Mouse (Mus musculus): ENCODE results near the gene Vmn1r155. TPM values are rescaled to one million over a fixed set of nuclear protein-coding genes. Genes with fewer than 3 reads are reported as not detected.

The Vmn1r155 gene
- total RNA-seq (2023; ENCODE audit: inconsistent age): not detected in 4 replicates

DNA sequence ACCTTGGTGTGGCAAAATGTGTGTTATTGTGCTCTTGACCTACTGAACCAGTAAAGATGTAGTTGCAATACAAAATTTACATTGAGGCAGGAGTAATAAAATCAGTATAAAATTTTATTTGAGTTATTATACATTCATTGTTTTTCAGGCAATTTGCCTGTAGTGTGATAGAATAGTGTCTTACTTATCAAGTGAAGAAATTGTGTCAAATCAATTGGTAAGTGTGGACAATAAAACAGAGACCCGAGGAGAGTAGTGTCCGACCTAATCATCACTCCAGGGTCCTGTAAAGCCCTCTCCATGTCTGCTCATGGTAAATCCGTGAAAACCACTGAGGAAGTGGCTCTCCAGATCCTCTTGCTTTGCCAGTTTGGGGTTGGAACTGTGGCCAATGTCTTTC, at the start of gene Vmn1r155:
TSS of gene Vmn1r155 (plus strand) at position 301 of the 400 bp plus-strand sequence.

DNA sequence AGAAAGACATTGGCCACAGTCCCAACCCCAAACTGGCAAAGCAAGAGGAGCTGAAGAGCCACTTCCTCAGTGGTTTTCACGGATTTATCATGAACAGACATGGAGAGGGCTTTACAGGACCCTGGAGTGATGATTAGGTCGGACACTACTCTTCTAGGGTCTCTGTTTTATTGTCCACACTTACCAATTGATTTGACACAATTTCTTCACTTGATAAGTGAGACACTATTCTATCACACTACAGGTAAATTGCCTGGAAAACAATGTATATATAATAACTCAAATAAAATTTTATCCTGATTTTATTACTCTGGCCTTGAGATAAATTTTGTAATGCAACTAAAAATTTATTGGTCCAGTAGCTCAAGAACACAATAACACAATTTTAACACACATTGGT, 34.4 kb downstream of the Vmn1r155 start, which contains the start of gene Gm8693:
TSS of gene Gm8693 (minus strand) at position 101 of the 400 bp plus-strand sequence.

Other genes with a start within 250 kb of the Vmn1r155 start
- gene Vmn1r148, start 244.4 kb upstream of the Vmn1r155 start, total RNA-seq (2023; ENCODE audit: inconsistent age): not detected in 4 replicates
- not detected in 4 replicates for gene Vmn1r149, start 219.8 kb upstream of the Vmn1r155 start, total RNA-seq (2023; ENCODE audit: inconsistent age)
- gene Gm10665, start 193.9 kb upstream of the Vmn1r155 start, total RNA-seq (2023; ENCODE audit: inconsistent age): not detected in 4 replicates
- gene Vmn1r151, start 158.3 kb upstream of the Vmn1r155 start, total RNA-seq (2023; ENCODE audit: inconsistent age): not detected in 4 replicates
- gene Vmn1r152, start 135.1 kb upstream of the Vmn1r155 start, total RNA-seq (2023; ENCODE audit: inconsistent age): not detected in 4 replicates
- gene Gm8677, start 123.1 kb upstream of the Vmn1r155 start, total RNA-seq (2023; ENCODE audit: inconsistent age): not detected in 4 replicates
- not detected in 4 replicates for gene Gm4201, start 92.7 kb upstream of the Vmn1r155 start, total RNA-seq (2023; ENCODE audit: inconsistent age)
- gene Gm4565, start 69.9 kb upstream of the Vmn1r155 start, total RNA-seq (2023; ENCODE audit: inconsistent age): not detected in 4 replicates
- gene Gm8693, start 34.3 kb downstream of the Vmn1r155 start, total RNA-seq (2023; ENCODE audit: inconsistent age): not detected in 4 replicates
- not detected in 4 replicates for gene Gm4567, start 61.7 kb downstream of the Vmn1r155 start, total RNA-seq (2023; ENCODE audit: inconsistent age)
- gene Vmn1r157, start 103.7 kb downstream of the Vmn1r155 start, total RNA-seq (2023; ENCODE audit: inconsistent age): not detected in 4 replicates
- gene Vmn1r158, start 132.8 kb downstream of the Vmn1r155 start, total RNA-seq (2023; ENCODE audit: inconsistent age): not detected in 4 replicates
- not detected in 4 replicates for gene Vmn1r159, start 185.6 kb downstream of the Vmn1r155 start, total RNA-seq (2023; ENCODE audit: inconsistent age)
- not detected in 4 replicates for gene Vmn1r160, start 213.2 kb downstream of the Vmn1r155 start, total RNA-seq (2023; ENCODE audit: inconsistent age)

Measured in B cell, adult (primary cell).